Mouse (Mus musculus) CH12.LX (cell line): ENCODE measurements around the gene Socs5. TPM values are rescaled to one million over a fixed set of nuclear protein-coding genes. Genes with fewer than 3 reads are reported as not detected.

Experiments
- DNase-seq: peaks from one replicate; pipeline ENCODE4 v3.0.0-alpha.2; 2013; ENCODE audit errors: extremely low read depth
- H3K27ac ChIP-seq: 2 replicates; pipeline ENCODE4 v1.5.1; 2012; ENCODE audit warnings: low read depth, mild to moderate bottlenecking, control low read depth, moderate library complexity; ENCODE audit not compliant: insufficient read depth
- H3K27me3 ChIP-seq: replicated peaks from 2 replicates; pipeline ENCODE3; 2012; ENCODE audit warnings: inconsistent platforms
- H3K36me3 ChIP-seq, 2 experiments: replicated peaks in 1 of 2; 2 replicates each; pipeline versions ENCODE3 to v1.6.1; 2012; ENCODE audit warnings: inconsistent platforms in 1 of 2, low read length in 1 of 2, mild to moderate bottlenecking in 1 of 2, mixed read lengths in 1 of 2, moderate library complexity in 1 of 2; ENCODE audit not compliant: control insufficient read depth in 1 of 2, insufficient read depth in 1 of 2
- H3K4me1 ChIP-seq, 2 experiments: 2 replicates each; pipeline ENCODE4 v1.6.1; 2012; ENCODE audit warnings: inconsistent platforms in 1 of 2, moderate library complexity in 1 of 2; ENCODE audit not compliant: insufficient read depth in 2 of 2, control insufficient read depth in 1 of 2
- H3K4me2 ChIP-seq: 2 replicates; pipeline ENCODE4 v1.6.1; 2012; ENCODE audit warnings: low read depth, mild to moderate bottlenecking, control low read depth; ENCODE audit not compliant: poor library complexity, insufficient read depth, severe bottlenecking
- H3K4me3 ChIP-seq, 3 experiments: fragments of 150-350 bp in 1 of 3; sonication (generic) in 1 of 3; replicated peaks in 1 of 3; 2 replicates each; pipeline versions ENCODE3 to v1.5.1; 2011 to 2012; ENCODE audit warnings: low read depth in 2 of 3, low read length in 2 of 3, mild to moderate bottlenecking in 2 of 3, moderate library complexity in 2 of 3, control low read depth in 1 of 3, improper control_type of control experiment in 1 of 3, inconsistent platforms in 1 of 3, mixed read lengths in 1 of 3; ENCODE audit not compliant: poor library complexity in 1 of 3
- H3K79me2 ChIP-seq: replicated peaks from 2 replicates; pipeline ENCODE4 v1.6.1; 2012; ENCODE audit warnings: mild to moderate bottlenecking, moderate library complexity; ENCODE audit not compliant: control insufficient read depth, poor library complexity, insufficient read depth, severe bottlenecking; ENCODE audit errors: extremely low read depth
- H3K9ac ChIP-seq: 2 replicates; pipeline ENCODE4 v1.6.1; 2012; ENCODE audit warnings: low read depth, mild to moderate bottlenecking, control low read depth, moderate library complexity; ENCODE audit not compliant: insufficient read depth
- H3K9me3 ChIP-seq: replicated peaks from 2 replicates; pipeline ENCODE3; 2012; ENCODE audit warnings: low read length, inconsistent platforms, mixed read lengths
- BHLHE40 ChIP-seq: IDR thresholded peaks from 2 replicates; pipeline ENCODE4 v1.6.1; 2011; ENCODE audit warnings: mild to moderate bottlenecking, low read depth, low read length, improper control_type of control experiment
- EP300 ChIP-seq: IDR thresholded peaks from 2 replicates; pipeline ENCODE4 v1.6.1; 2011; ENCODE audit warnings: low read length, improper control_type of control experiment
- GABPA ChIP-seq: IDR thresholded peaks from 2 replicates; pipeline ENCODE4 v1.6.1; 2012; ENCODE audit warnings: low read depth, low read length, improper control_type of control experiment, inconsistent platforms; ENCODE audit not compliant: insufficient replicate concordance
- IRF4 ChIP-seq: IDR thresholded peaks from 2 replicates; pipeline ENCODE4 v1.6.1; 2014; ENCODE audit warnings: low read depth, mild to moderate bottlenecking, inconsistent platforms, low read length, improper control_type of control experiment
- JUN ChIP-seq: IDR thresholded peaks from 2 replicates; pipeline ENCODE4 v1.6.1; 2011; ENCODE audit warnings: low read depth, mild to moderate bottlenecking, low read length, improper control_type of control experiment, moderate library complexity; ENCODE audit not compliant: insufficient read depth
- MEF2A ChIP-seq: IDR thresholded peaks from 2 replicates; pipeline ENCODE4 v1.6.1; 2014; ENCODE audit warnings: low read depth, mild to moderate bottlenecking, inconsistent platforms, low read length, improper control_type of control experiment, borderline replicate concordance
- MYC ChIP-seq: IDR thresholded peaks from 2 replicates; pipeline ENCODE4 v1.6.1; 2011; ENCODE audit warnings: low read depth, mild to moderate bottlenecking, improper control_type of control experiment, low read length
- NELFE ChIP-seq: IDR thresholded peaks from 2 replicates; pipeline ENCODE4 v1.6.1; 2011; ENCODE audit warnings: low read depth, low read length, improper control_type of control experiment
- PAX5 ChIP-seq: IDR thresholded peaks from 2 replicates; pipeline ENCODE4 v1.6.1; 2012; ENCODE audit warnings: low read length, inconsistent platforms, mixed read lengths
- POLR2A ChIP-seq: IDR thresholded peaks from 2 replicates; pipeline ENCODE4 v1.6.1; 2011; ENCODE audit warnings: low read depth, mild to moderate bottlenecking, improper control_type of control experiment, low read length
- POLR2AphosphoS2 ChIP-seq: IDR thresholded peaks from 2 replicates; pipeline ENCODE4 v1.6.1; 2011; ENCODE audit warnings: low read depth, low read length, improper control_type of control experiment
- RAD21 ChIP-seq: IDR thresholded peaks from 2 replicates; pipeline ENCODE4 v1.6.1; 2011; ENCODE audit warnings: low read depth, mild to moderate bottlenecking, low read length, improper control_type of control experiment, moderate library complexity
- SMC3 ChIP-seq: IDR thresholded peaks from 2 replicates; pipeline ENCODE4 v1.6.1; 2011; ENCODE audit warnings: low read depth, low read length, improper control_type of control experiment
- TCF12 ChIP-seq: IDR thresholded peaks from 2 replicates; pipeline ENCODE4 v1.6.1; 2014; ENCODE audit warnings: low read depth, mild to moderate bottlenecking, inconsistent platforms, low read length, improper control_type of control experiment
- USF1 ChIP-seq: IDR thresholded peaks from 2 replicates; pipeline ENCODE4 v1.6.1; 2014; ENCODE audit warnings: low read depth, mild to moderate bottlenecking, inconsistent platforms, low read length, improper control_type of control experiment
- ZKSCAN1 ChIP-seq: IDR thresholded peaks from 2 replicates; pipeline ENCODE4 v1.6.1; 2012; ENCODE audit warnings: low read depth, inconsistent platforms, low read length, improper control_type of control experiment, borderline replicate concordance
- ZMIZ1 ChIP-seq: IDR thresholded peaks from 2 replicates; pipeline ENCODE4 v1.6.1; 2012; ENCODE audit warnings: low read depth, mild to moderate bottlenecking, inconsistent platforms, low read length, improper control_type of control experiment
- dilution Hi-C: fragments of 300-500 bp; cut with MboI; formaldehyde crosslinking; loops from 2 replicates; pipeline ENCODE4 v1.14.3; 2020; ENCODE audit warnings: low sequenced_read_pairs; ENCODE audit not compliant: extremely low pct_unique_long_range_greater_than_20kb, extremely low pct_ligation_motif_present
- in situ Hi-C: fragments of 300-500 bp; cut with MboI; formaldehyde crosslinking; loops from 3 replicates; pipeline ENCODE4 v1.14.3; 2019; ENCODE audit warnings: low sequenced_read_pairs, low pct_ligation_motif_present, low pct_unique_long_range_greater_than_20kb, mixed read lengths
- polyA plus RNA-seq: library from polyadenylated mRNA; unstranded; fragments of >175 nt; gene quantifications from 2 replicates; pipeline ENCODE4 v1.2.1, GENCODE M21; 2012; ENCODE audit warnings: low read depth; ENCODE audit not compliant: insufficient read length
- total RNA-seq, 2 experiments: library from RNA; depleted of rRNA; stranded (reverse); fragments of 300-350 nt in 1 of 2; fragments of >200 nt in 1 of 2; gene quantifications; 2 replicates each; pipeline ENCODE4 v1.2.3; 2012 to 2014

The Socs5 gene
- total and polyA plus RNA-seq, 3 experiments = 0.52 to 0.85 (median 0.80) TPM

DNA sequence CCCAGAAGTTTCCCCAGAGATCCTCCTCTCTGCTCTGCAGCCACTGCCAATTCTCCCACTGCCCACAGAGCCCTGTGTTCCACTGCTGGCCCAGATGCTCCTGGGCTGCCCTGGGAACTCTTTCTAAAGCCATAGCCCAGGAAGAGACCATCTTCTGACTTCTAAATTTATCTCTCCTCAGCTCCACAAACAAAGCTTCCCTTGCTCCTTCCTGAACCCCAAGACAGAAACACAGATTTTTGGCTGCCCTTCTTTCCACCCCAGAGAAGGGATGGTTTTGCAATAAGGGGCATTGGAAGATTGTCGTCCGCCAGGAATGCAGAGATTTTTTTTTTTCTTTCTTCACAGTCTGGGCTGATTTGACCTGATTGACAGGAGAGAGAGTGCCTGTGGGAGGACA lies 66.5 kb downstream of the Socs5 start:
- no peak for DNase-seq
- no peak overlapping the region for H3K4me3 ChIP-seq
- H3K4me1 ChIP-seq = no peaks in the 10 kb centered on the region
- H3K27me3 ChIP-seq = no peaks in the 10 kb centered on the region
- H3K9ac ChIP-seq = no peak overlapping the region
- TF ChIP-seq ZMIZ1 = no peak
- no peak for TF ChIP-seq BHLHE40
- no peak for TF ChIP-seq IRF4
- TF ChIP-seq SMC3 = no peak
- no peak for TF ChIP-seq PAX5
- no peak for TF ChIP-seq NELFE
- no peak for TF ChIP-seq POLR2A
- dilution Hi-C loops (no loop called here), in situ Hi-C loops (no loop called here)
- H3K79me2 ChIP-seq = no peaks in the 10 kb centered on the region
- H3K4me2 ChIP-seq = no peak overlapping the region
- H3K27ac ChIP-seq = no peak overlapping the region
- peaks cover 14% of the 10 kb centered on the region for H3K9me3 ChIP-seq
- H3K36me3 ChIP-seq = no peaks in the 10 kb centered on the region

DNA sequence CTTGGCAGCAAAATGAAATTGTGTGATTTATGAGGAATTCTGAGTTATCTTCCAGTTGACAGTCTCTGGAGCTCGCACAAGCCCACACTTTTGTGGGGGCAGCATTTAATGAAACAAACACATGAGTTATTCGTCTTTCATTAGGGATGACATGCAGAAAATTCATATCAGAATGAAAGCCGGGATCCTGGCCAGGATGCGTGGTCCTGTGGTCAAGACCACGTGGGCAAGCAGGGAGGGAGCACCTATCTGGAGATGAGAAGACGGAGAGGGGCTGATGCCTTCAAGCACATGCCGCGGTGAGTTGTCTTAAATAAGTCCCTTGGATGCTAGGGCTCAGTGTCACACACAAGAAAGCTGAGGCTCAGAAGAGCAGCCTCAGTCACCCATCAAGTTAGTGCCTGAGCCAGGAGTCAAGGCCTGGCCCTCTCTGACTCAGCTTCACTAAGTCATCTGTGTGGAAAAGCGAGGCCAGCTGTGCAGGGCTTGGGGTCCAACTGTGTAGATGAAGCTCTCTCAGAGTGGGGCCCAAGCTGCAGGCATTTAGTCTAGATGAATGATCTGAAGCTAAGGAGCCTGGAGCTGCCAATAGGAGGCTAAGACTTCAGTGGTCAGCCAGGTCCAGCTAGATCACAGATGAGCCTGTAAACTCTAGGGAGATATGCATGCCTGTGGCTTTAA lies 67.3 kb downstream of the Socs5 start:
- no peak overlapping the region for H3K4me3 ChIP-seq
- H3K9ac ChIP-seq = no peak overlapping the region
- H3K27me3 ChIP-seq = no peaks in the 10 kb centered on the region
- dilution Hi-C loops (no loop called here), in situ Hi-C loops (no loop called here)
- no peak overlapping the region for H3K4me2 ChIP-seq
- H3K27ac ChIP-seq = no peak overlapping the region
- DNase-seq = no peak
- H3K4me1 ChIP-seq = no peaks in the 10 kb centered on the region
- H3K79me2 ChIP-seq = no peaks in the 10 kb centered on the region
- no peaks in the 10 kb centered on the region for H3K36me3 ChIP-seq
- H3K9me3 ChIP-seq = peaks cover 14% of the 10 kb centered on the region
- TF ChIP-seq EP300 (no peak), JUN (no peak), GABPA (no peak), ZKSCAN1 (no peak), MEF2A (no peak), SMC3 (no peak), TCF12 (no peak), ZMIZ1 (no peak), PAX5 (no peak), RAD21 (no peak), USF1 (no peak), POLR2AphosphoS2 (no peak), MYC (no peak)
